Mouse (Mus musculus): ENCODE measurements around the gene 1700042G07Rik. TPM values are rescaled to one million over a fixed set of nuclear protein-coding genes. Genes with fewer than 3 reads are reported as not detected.

1700042G07Rik gene
- polyA plus RNA-seq, 1 experiment from 2014 or later, result not detected

DNA sequence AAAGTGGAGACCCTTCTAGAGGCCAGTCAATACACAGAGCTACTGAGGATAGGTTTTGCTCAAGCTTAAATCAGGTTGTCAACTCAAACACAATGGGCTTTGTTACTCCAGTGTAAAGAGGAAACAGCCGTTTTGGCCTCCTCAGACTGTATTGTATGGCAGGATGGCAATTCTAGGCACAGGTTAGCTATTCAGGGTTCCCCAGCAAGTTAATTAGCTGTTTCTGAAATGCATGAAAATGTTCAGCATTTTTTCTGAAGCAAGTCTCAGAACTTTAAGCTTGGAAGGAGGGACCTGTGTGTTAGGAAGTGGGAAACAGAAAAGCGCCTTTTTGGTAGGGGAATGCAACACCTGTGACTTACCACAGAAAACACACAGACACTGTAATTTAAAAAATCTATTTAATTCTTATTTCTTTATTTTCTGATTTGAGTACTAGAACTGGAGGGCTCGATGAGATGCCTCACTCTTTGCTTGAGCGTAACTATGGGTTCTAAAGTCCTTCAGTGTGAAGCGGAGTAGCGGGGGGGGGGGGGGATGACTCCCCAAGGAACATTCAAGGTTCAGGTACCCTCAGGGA, 47.0 kb downstream of the 1700042G07Rik start:
- no peaks in the 10 kb centered on the region for H3K9me3 ChIP-seq
- no peak for ATAC-seq (ENCODE audit: low FRiP score, low read depth)
- 5% methylated on average over 6 of the region's 6 CpGs for WGBS
- peak overlapping the region; percentile 68 for H3K4me3 ChIP-seq
- no peaks in the 10 kb centered on the region for H3K36me3 ChIP-seq
- H3K9ac ChIP-seq, result peak overlapping the region; percentile 94
- peaks cover 10% of the 10 kb centered on the region for H3K4me1 ChIP-seq
- peak overlapping the region; percentile 68 for H3K4me2 ChIP-seq (replicated peaks)
- no peaks in the 10 kb centered on the region for H3K27me3 ChIP-seq
- peak overlapping the region; percentile 100 for H3K27ac ChIP-seq

DNA sequence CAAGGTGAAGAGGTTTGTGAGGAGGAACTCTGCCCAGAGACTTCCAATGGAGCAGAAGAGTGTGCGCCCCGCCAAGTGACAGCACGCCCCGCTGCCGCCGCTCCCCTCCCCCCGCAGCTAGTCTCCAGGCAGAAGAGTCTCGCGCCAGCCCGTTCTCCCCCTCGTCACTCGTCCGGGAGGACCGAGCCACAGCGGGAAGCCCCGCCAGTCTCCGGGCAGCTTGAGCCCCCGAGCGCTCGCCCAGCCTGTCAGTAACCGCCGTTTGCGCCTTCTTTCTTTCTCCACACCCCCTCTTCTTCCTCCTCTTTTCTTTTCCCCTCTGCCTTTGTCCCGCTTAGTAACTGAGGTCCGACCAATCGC, 47.6 kb downstream of the 1700042G07Rik start:
- Histone ChIP-seq H3K9ac (peak overlapping the region; percentile 94), H3K27me3 (no peaks in the 10 kb centered on the region), H3K4me1 (peaks cover 10% of the 10 kb centered on the region), H3K4me2 (replicated peaks) (peak overlapping the region; percentile 68), H3K4me3 (peak overlapping the region; percentile 68), H3K27ac (peak overlapping the region; percentile 100), H3K9me3 (no peaks in the 10 kb centered on the region), H3K36me3 (no peaks in the 10 kb centered on the region)
- ATAC-seq (ENCODE audit: low FRiP score, low read depth), result peak; percentile 45
- under 1% methylated on average over 26 of the region's 26 CpGs for WGBS

GRCm38 (mm10) chr4:116221140-116221851, 48.1 kb downstream of the 1700042G07Rik start, which contains the start of gene Pik3r3:
Pik3r3 (plus strand) TSS chr4:116221618.
- peak within 1 kb of the TSS; percentile 68 for H3K4me3 ChIP-seq
- H3K9me3 ChIP-seq, result no peaks in the 10 kb centered on the region

DNA sequence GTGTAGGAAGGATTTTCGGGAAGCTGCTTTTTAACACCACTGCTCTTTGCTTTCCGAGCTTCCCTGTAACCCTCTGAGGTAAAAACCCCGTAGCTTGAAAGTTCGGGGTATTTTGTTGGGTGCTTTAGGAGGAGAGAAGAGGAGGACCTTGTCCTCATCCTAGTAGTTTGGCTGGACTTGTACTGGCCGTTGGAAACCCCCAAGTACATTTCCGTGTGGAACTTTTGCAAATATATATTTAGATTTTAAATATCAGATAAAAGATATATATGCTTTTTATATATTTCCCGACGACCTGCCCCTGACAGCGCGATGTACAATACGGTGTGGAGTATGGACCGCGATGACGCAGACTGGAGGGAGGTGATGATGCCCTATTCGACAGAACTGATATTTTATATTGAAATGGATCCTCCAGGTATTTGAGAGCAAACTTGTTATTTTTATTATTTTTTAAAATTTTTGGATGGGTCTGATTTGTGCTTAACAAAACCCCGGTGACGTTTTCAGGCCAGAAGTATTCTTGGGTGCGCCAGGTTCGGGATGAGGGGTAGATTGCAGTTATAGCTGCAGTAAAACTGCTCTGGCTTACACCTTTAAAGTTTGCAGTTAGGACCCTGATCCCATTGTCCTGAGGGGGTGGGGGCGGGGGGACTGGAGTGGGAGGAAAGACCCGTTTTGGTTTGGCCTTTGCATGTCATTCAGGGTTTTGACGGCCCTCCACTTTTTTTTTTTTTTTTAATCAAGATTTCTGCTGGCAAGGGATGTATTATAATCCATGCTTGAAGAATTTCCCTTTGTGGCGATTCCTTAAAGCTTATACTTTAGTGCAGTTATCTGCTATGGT, 49.0 kb downstream of the 1700042G07Rik start:
- no peak for ATAC-seq (ENCODE audit: low FRiP score, low read depth)
- Histone ChIP-seq H3K4me1 (peaks cover 10% of the 10 kb centered on the region), H3K4me2 (replicated peaks) (peak overlapping the region; percentile 68), H3K27ac (peak overlapping the region; percentile 99), H3K27me3 (no peaks in the 10 kb centered on the region), H3K36me3 (no peaks in the 10 kb centered on the region), H3K9me3 (no peaks in the 10 kb centered on the region), H3K9ac (peak overlapping the region; percentile 92), H3K4me3 (peak overlapping the region; percentile 68)
- under 1% methylated on average over 23 of the region's 23 CpGs for WGBS

More at GRCm38 (mm10) chr4:116221140-116221851, 48.1 kb downstream of the 1700042G07Rik start, which contains the start of gene Pik3r3:
- no peaks in the 10 kb centered on the region for H3K36me3 ChIP-seq
- H3K9ac ChIP-seq, result peak within 1 kb of the TSS; percentile 94
- H3K27ac ChIP-seq, result peak within 1 kb of the TSS; percentile 100
- WGBS, result 0% methylated on average over 52 of the region's 53 CpGs
- H3K4me2 ChIP-seq (replicated peaks), result peak within 1 kb of the TSS; percentile 68
- peak; percentile 100 for ATAC-seq (ENCODE audit: low FRiP score, low read depth)
- peaks cover 10% of the 10 kb centered on the region for H3K4me1 ChIP-seq
- H3K27me3 ChIP-seq, result no peaks in the 10 kb centered on the region

- Histone ChIP-seq H3K4me1 (peaks cover 10% of the 10 kb centered on the region), H3K9ac (peak overlapping the region; percentile 92), H3K27me3 (no peaks in the 10 kb centered on the region), H3K4me2 (replicated peaks) (peak overlapping the region; percentile 68), H3K36me3 (no peaks in the 10 kb centered on the region), H3K27ac (peak overlapping the region; percentile 99; the same call in 1 of the 2 replicates), H3K9me3 (no peaks in the 10 kb centered on the region), H3K4me3 (peak overlapping the region; percentile 68)
- ATAC-seq (ENCODE audit: low FRiP score, low read depth), result no peak
- WGBS, result 4% methylated on average over 6 of the region's 6 CpGs
Measured at GRCm38 (mm10) chr4:116222843-116223119, 49.6 kb downstream of the 1700042G07Rik start.

Other genes starting within 250 kb of the 1700042G07Rik start
- gene Dmbx1, start 233.4 kb upstream of the 1700042G07Rik start, polyA plus RNA-seq (2015; fragmentation: Nextera tagmentation; extraction: Ambion mirVana), result 0.18 TPM in 1 of 2 replicates, not detected in the other
- gene Faah, start 155.4 kb upstream of the 1700042G07Rik start, polyA plus RNA-seq (2015; fragmentation: Nextera tagmentation; extraction: Ambion mirVana), result 0.61 and 0.75 TPM in 2 replicates
- 19.8 and 20.0 TPM in 2 replicates for gene Nsun4, start 119.5 kb upstream of the 1700042G07Rik start, polyA plus RNA-seq (2015; fragmentation: Nextera tagmentation; extraction: Ambion mirVana)
- gene Uqcrh, start 98.3 kb upstream of the 1700042G07Rik start, polyA plus RNA-seq (2015; fragmentation: Nextera tagmentation; extraction: Ambion mirVana), result 456 and 481 TPM in 2 replicates
- gene Lrrc41, start 98.1 kb upstream of the 1700042G07Rik start, polyA plus RNA-seq (2015; fragmentation: Nextera tagmentation; extraction: Ambion mirVana), result 83.1 and 86.8 TPM in 2 replicates
- 38.0 TPM in 2 replicates for gene Rad54l, start 49.7 kb upstream of the 1700042G07Rik start, polyA plus RNA-seq (2015; fragmentation: Nextera tagmentation; extraction: Ambion mirVana)
- gene Pomgnt1, start 49.5 kb upstream of the 1700042G07Rik start, polyA plus RNA-seq (2015; fragmentation: Nextera tagmentation; extraction: Ambion mirVana), result 63.4 and 69.0 TPM in 2 replicates
- 2.3 and 2.6 TPM in 2 replicates for gene Lurap1, start 22.0 kb upstream of the 1700042G07Rik start, polyA plus RNA-seq (2015; fragmentation: Nextera tagmentation; extraction: Ambion mirVana)
- gene Tspan1, start 5.8 kb upstream of the 1700042G07Rik start, polyA plus RNA-seq (2015; fragmentation: Nextera tagmentation; extraction: Ambion mirVana), result 0.10 TPM in 1 of 2 replicates, not detected in the other
- not detected in 2 replicates for gene Gm49337, start within 50 bp of the 1700042G07Rik start, polyA plus RNA-seq (2015; fragmentation: Nextera tagmentation; extraction: Ambion mirVana)
- gene Pik3r3, start 48.2 kb downstream of the 1700042G07Rik start, polyA plus RNA-seq (2015; fragmentation: Nextera tagmentation; extraction: Ambion mirVana), result 25.3 and 27.9 TPM in 2 replicates

Data from limb, embryonic 13.5 days (tissue).